Comparison of ENCODE assay signal across 21 mouse cellular contexts in genomic region chr4:21070198-21070785, GRCm38 (mm10).
A peak's percentile ranks its signal among the peaks of the same experiment; 100 is the strongest.
DNase-seq lines count a peak whose midpoint lies in the region; ATAC-seq and TF ChIP-seq lines count a peak whose summit lies in the region.
"Had no signal": no experiment of that assay in that cellular context is flagged by ENCODE, and none has a peak within 500 bp of the region (broad histone marks: within the 10 kb centered on the region; RNA-seq: fewer than 3 reads in every experiment).

No protein-coding gene starts in this region.

- no peaks in the 10 kb centered on the region for H3K4me1 ChIP-seq in intestine, embryonic 14.5 days (replicated peaks; ENCODE audit: control insufficient read depth, insufficient read depth, low read length)
- no peaks in the 10 kb centered on the region for H3K4me1 ChIP-seq in intestine, postnatal 0 days (replicated peaks; ENCODE audit: control insufficient read depth, insufficient read depth, low read length)
- no peaks in the 10 kb centered on the region for H3K4me1 ChIP-seq in intestine, embryonic 15.5 days (replicated peaks)
- H3K4me1 ChIP-seq in intestine, embryonic 16.5 days (ENCODE audit: control insufficient read depth, insufficient read depth, low read length) = no peaks in the 10 kb centered on the region

- no peaks in the 10 kb centered on the region for H3K27me3 ChIP-seq in intestine, embryonic 14.5 days (replicated peaks; ENCODE audit: control insufficient read depth, insufficient read depth, low read length)
- H3K27me3 ChIP-seq in intestine, postnatal 0 days (replicated peaks; ENCODE audit: control insufficient read depth, insufficient read depth, low read length) = no peaks in the 10 kb centered on the region
- H3K27me3 ChIP-seq in intestine, embryonic 15.5 days (replicated peaks) = no peaks in the 10 kb centered on the region
- no peaks in the 10 kb centered on the region for H3K27me3 ChIP-seq in intestine, embryonic 16.5 days (replicated peaks; ENCODE audit: control insufficient read depth, insufficient read depth, low read length)
- H3K27me3 ChIP-seq: CH12.LX, Patski had no signal

- no peak overlapping the region for H3K27ac ChIP-seq in intestine, embryonic 14.5 days (ENCODE audit: low read depth)
- no peak overlapping the region for H3K27ac ChIP-seq in intestine, postnatal 0 days (ENCODE audit: low read depth, low read length)
- H3K27ac ChIP-seq in intestine, embryonic 15.5 days = no peak overlapping the region
- H3K27ac ChIP-seq in intestine, embryonic 16.5 days (ENCODE audit: low read length) = no peak overlapping the region

- intact Hi-C loops in heart, postnatal 25 days (cut with DNase I) = no loop called here

- H3K36me3 ChIP-seq in intestine, embryonic 14.5 days (ENCODE audit: control insufficient read depth, insufficient read depth, low read length) = no peaks in the 10 kb centered on the region
- H3K36me3 ChIP-seq in intestine, postnatal 0 days (ENCODE audit: control insufficient read depth, insufficient read depth) = no peaks in the 10 kb centered on the region
- H3K36me3 ChIP-seq in intestine, embryonic 15.5 days = no peaks in the 10 kb centered on the region
- H3K36me3 ChIP-seq in intestine, embryonic 16.5 days (ENCODE audit: control insufficient read depth, insufficient read depth, low read length) = no peaks in the 10 kb centered on the region
- H3K36me3 ChIP-seq: G1E had no signal

- H3K4me3 ChIP-seq in intestine, embryonic 14.5 days (ENCODE audit: low read depth, low read length) = no peak overlapping the region
- no peak overlapping the region for H3K4me3 ChIP-seq in intestine, postnatal 0 days (ENCODE audit: low read depth, low read length)
- H3K4me3 ChIP-seq in intestine, embryonic 15.5 days (replicated peaks) = no peak overlapping the region
- H3K4me3 ChIP-seq in intestine, embryonic 16.5 days (ENCODE audit: low read length) = no peak overlapping the region

- H3K9ac ChIP-seq in intestine, embryonic 14.5 days (ENCODE audit: low read length) = no peak overlapping the region
- H3K9ac ChIP-seq in intestine, postnatal 0 days (ENCODE audit: low read depth, low read length) = no peak overlapping the region
- no peak overlapping the region for H3K9ac ChIP-seq in intestine, embryonic 15.5 days
- H3K9ac ChIP-seq in intestine, embryonic 16.5 days (ENCODE audit: low read depth, low read length) = no peak overlapping the region

- no peak for DNase-seq in intestine, embryonic 14.5 days (ENCODE audit: low spot score)
- DNase-seq in heart, postnatal 25 days (ENCODE audit: low spot score) = no peak
- no peak for DNase-seq in right cerebral cortex, adult 18-20 months
- DNase-seq: adrenal gland, adult 2 months; adrenal gland, adult 8-10 months; adrenal gland, postnatal 10 days; adrenal gland, postnatal 14 days; adrenal gland, postnatal 25 days; adrenal gland, postnatal 36 days; B cell, adult 2 months; cerebellum, adult 11 months; cerebellum, adult 11-12 months; cerebellum, adult 18-20 months had no signal

- H3K9me3 ChIP-seq in intestine, embryonic 14.5 days (ENCODE audit: control insufficient read depth, low read length) = no peaks in the 10 kb centered on the region
- H3K9me3 ChIP-seq in intestine, postnatal 0 days (ENCODE audit: control insufficient read depth) = no peaks in the 10 kb centered on the region
- no peaks in the 10 kb centered on the region for H3K9me3 ChIP-seq in intestine, embryonic 15.5 days
- H3K9me3 ChIP-seq in intestine, embryonic 16.5 days (ENCODE audit: control insufficient read depth, low read length) = no peaks in the 10 kb centered on the region
- H3K9me3 ChIP-seq: G1E had no signal

- no peak for TF ChIP-seq CTCF in intestine, postnatal 0 days (IDR thresholded peaks at IDR 0.05; ENCODE audit: low read depth)

- no peak overlapping the region for H3K4me2 ChIP-seq in intestine, embryonic 14.5 days (ENCODE audit: low read length)
- no peak overlapping the region for H3K4me2 ChIP-seq in intestine, postnatal 0 days (replicated peaks; ENCODE audit: low read depth)
- H3K4me2 ChIP-seq in intestine, embryonic 15.5 days (replicated peaks) = no peak overlapping the region
- H3K4me2 ChIP-seq in intestine, embryonic 16.5 days (ENCODE audit: low read depth, low read length) = no peak overlapping the region

- peak; percentile 68 for ATAC-seq in intestine, embryonic 14.5 days (replicated peaks; ENCODE audit: low FRiP score, low TSS enrichment, low read depth)
- no peak for ATAC-seq in intestine, postnatal 0 days
- ATAC-seq in intestine, embryonic 15.5 days = peak; percentile 56
- peak; percentile 58 for ATAC-seq in intestine, embryonic 16.5 days
- ATAC-seq: activated CD4-positive, CD25-positive, alpha-beta regulatory T cell, adult 4 months; CD4-positive, CD25-positive, alpha-beta regulatory T cell, adult 4 months; Patski had no signal

- 75% methylated on average over 3 of the region's 3 CpGs for WGBS in intestine, embryonic 14.5 days
- WGBS in intestine, postnatal 0 days = 50% methylated on average over 3 of the region's 3 CpGs
- 64% methylated on average over 3 of the region's 3 CpGs for WGBS in intestine, embryonic 15.5 days
- WGBS in intestine, embryonic 16.5 days = 58% methylated on average over 3 of the region's 3 CpGs
